Mouse (Mus musculus): ENCODE measurements around the gene Crybg2.

- TF ChIP-seq CTCF (IDR thresholded peaks at IDR 0.05; ENCODE audit: low read depth): no peak
- no peak for TF ChIP-seq EP300 (IDR thresholded peaks at IDR 0.05; ENCODE audit: low read depth)
Measured at GRCm38 (mm10) chr4:134043041-134043440, 17.6 kb upstream of the Crybg2 start.
